Mouse (Mus musculus) embryo, embryonic 10 days (tissue): ENCODE measurements around the gene Rbm10.
A peak's percentile ranks its signal among the peaks of the same experiment; 100 is the strongest.

Experiments used
- DNase-seq: peaks from one replicate; pipeline ENCODE4 v3.0.0-alpha.2; 2015; ENCODE audit warnings: low spot score

The Rbm10 gene

DNA sequence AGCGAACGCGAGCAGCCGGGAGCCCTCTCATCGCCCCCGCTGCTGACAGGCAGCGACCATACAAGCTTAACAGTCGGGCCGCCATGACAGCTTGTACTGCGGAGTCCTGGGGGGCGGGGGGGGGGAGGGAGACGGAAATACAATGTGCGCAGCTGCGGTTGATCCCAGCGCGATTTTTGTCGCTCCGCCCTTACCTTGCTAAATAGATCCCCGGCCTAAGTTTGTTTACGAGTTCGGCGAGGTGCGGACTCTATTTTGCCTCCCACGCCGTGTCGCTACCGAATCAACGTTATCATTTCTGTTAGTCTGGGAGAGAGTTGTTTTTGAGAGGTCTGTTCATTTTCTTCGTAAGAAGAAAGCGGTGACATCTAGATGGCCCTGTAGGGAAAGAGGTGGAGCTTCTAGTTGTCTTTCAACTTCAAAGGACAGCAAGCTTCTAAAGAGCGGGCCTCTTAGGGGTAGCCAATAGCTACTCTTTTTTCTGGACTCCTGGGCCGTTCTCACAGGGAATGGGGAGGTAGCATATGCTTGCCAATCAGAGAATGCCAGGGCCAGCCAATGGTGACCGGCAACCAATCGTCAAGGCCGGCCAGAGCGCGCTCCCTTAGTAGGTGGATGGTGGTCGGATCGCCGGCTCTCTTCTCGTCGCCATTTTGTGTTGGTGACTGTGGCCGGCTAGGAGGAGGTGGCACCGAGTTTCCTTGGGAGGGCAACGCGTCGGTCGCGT is at the start of gene Rbm10, which contains the start of gene Ndufb11:
Gene Rbm10, plus strand, starts transcription at position 328 of the 727 bp plus-strand sequence.
Gene Ndufb11, minus strand, starts transcription at position 444 of the 727 bp plus-strand sequence.
- DNase-seq: peak; percentile 82

DNA sequence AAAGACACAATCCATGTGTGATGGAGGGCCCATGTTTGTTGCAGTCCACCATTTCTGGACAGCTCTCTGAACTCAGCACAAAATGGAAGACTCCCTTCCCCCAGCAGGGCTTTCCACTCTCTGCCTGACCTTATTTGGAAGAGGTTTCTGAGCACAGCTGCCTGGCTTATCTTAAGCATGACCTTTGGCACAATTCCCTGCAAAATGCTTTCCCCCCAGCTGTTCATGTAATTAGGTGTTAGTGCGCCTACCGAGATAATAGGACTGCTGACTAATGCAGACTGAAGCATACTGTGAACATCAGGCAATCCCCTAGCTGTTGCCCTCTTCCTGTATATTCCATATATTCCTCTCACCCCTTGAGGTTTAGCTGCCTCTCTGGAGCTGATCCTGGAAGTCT is 46.3 kb upstream of the Rbm10 start:
- peak; percentile 58 for DNase-seq

GRCm38 (mm10) chrX:20572683-20573082 is 44.6 kb upstream of the Rbm10 start:
- no peak for DNase-seq

DNA sequence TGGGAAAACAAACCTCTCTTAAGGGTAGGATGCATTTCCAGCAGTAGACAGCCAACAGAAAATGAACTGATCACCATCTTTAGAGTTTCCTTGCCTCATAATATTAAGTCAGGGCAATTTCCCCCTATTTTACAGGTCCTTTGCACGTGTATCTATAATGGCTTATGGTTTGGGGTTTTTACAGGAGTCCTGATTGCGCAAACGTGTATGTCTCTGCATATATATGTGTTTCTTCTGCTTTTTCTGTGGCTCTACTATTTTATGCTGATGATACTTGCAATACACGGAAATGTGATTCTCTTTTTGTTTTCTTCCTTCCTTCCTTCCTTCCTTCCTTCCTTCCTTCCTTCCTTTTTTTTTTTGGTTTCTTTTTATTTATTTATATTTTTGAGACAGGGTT is 43.4 kb upstream of the Rbm10 start:
- DNase-seq: no peak

DNA sequence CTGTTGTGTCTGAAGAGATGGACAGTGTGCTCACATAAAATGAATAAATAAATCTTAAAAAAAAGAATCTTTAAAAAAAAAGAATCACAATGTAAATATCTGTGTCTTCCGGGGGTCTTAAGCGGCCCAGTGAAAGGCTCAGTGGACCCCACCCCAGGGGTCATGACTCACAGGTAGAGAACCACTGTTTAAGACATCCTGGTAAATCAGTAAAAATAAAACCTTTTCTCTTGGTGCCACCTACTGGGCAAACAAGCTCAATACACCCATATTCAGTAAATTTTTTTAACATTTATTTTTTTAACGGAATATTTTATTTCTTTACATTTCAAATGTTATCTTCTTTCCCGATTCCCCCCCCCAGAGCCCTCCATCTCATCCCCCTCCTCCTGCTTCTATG is 29.3 kb upstream of the Rbm10 start:
- no peak for DNase-seq

GRCm38 (mm10) chrX:20608500-20608899 is 8.8 kb upstream of the Rbm10 start:
- DNase-seq: no peak

DNA sequence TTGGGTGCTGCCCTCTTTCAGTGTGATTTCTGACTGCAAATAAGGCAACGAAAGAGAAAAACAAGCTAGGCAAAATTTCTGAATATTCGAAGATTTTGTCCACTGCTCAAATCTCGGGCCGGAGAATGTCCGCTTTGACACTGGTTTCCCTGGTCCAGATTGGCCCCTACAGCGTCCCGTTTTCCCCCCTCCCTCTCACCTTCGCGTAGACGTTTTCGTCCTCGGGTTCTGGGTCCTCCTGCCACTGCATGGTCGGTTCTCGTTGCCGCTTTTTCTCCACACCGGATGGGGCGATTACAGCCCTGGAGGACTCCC is 485 bp upstream of the Rbm10 start:
- DNase-seq: no peak

DNA sequence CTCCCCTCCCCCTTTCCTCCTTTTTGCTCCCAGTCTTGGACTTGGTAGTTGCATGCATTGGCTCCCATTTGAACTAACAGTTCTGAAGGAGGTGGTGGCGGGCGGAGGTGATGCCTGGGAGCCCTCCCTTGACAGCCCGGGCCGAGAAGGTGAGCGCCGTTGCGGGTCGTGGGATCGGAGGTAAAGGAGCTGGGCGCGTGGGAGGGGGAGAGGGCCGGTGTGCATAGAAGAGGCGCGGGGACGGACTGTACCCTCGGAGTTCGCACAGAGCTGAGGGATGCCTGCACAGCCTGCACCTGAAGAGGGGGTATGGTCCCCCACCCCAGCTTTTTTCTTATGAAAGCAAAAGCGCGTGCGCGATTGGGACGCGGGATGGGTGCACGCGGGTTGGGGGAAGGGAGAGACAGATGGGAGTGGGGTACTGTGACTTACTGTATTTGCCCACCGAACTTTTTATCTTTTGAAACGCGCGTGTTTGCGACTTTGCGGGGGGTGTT is 648 bp downstream of the Rbm10 start:
- DNase-seq: peak; percentile 35

- DNase-seq: no peak
These were observed 20.8 kb downstream of the Rbm10 start for GRCm38 (mm10) chrX:20638141-20638540.

GRCm38 (mm10) chrX:20644780-20645179 is 27.5 kb downstream of the Rbm10 start:
- DNase-seq: no peak

- no peak for DNase-seq
These were observed 40.3 kb downstream of the Rbm10 start for GRCm38 (mm10) chrX:20657593-20657992.

DNA sequence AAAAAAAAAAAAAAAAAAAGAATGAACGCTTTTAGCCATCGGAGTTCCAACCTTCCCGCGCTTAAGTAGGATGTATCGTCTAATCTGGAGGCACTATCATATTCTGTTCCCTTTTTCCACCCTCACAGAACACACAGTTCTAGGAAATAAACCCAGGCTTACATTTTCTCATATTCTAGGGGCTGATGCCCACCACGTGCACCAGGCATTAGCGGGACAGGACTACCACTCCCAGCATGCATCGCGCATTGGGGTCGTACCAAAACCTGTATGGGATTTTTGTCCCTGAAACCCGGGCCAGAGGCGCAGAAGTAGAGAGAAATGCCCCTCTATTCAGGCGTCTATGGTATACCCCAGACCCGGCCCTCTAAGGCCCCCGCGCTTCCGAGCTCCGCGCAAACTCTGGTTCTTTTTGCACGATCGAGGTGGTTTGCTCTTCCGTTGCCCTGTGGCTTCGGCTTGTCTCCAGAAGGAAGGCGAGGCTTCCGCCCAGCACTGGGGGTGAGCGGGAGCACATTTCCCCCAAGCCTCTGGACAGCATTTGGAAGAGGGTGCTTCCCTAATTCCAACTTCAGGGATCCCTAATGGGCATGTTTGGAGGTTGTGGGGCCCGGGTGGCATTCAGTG is 40.8 kb downstream of the Rbm10 start, which contains the start of gene Uba1:
Gene Uba1, plus strand, starts transcription at position 301 of the 627 bp plus-strand sequence.
- peak; percentile 89 for DNase-seq

DNA sequence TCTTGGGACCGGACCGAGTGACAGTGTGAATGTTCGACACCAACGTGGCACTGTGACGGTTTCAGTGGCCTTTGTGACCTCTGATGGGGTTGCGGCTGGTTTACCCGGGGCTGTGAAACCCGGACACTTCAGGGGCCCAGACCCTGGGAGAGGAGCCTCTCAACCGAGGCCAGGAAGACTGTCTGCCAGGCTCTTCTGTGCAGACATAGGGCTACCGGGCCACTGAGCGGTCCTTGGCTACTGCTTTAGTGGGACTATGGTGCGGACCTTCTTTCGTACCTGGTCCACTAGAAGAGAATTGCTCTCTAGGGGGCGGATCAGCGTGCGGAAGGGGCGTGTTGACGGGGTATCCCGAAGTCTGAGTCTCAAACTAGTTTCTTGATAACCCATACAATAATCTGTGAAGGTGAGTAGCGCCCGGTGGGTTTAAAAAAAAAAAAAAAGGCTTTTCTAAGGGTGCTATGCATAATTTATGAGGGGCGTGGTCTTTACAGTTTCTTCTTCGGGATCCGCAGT is 41.6 kb downstream of the Rbm10 start:
- DNase-seq: peak; percentile 14

- no peak for DNase-seq
These were observed 45.0 kb downstream of the Rbm10 start for GRCm38 (mm10) chrX:20662317-20662715.

DNA sequence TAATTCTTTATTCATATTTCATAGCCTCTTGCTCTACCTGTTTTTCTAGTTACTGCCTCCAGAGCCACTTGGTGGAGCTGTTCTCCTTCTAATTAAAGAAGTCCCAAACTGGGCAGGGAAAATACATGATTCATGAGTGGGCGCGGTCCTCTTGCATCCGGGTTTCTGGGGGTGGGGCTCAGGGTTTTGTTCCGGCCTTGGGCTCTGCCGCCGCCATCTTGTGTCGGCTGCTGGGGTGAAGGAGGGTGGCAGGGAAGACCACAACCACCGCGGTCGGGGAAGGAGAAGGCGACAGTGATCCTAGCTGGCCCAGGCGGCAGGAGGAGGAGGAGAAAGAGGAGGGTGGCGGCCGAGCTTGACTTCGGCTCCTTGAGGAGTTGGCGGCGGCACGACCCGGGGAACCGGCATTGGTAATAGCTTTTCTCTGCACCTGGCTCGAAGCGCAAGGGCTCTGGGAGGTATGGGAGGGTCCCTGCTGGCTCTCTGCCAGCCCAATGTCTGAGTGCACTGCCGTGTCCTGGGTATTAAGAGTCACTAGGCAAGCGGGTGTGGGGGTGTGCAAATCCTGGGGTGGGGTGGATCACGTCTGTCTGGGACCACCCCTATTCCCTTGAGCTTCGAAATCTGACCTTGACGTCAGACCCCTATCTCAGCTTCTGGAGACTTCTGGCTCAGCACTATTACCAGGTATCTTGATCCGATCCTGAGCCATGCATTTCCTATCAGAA is 45.6 kb downstream of the Rbm10 start:
- peak; percentile 85 for DNase-seq

DNA sequence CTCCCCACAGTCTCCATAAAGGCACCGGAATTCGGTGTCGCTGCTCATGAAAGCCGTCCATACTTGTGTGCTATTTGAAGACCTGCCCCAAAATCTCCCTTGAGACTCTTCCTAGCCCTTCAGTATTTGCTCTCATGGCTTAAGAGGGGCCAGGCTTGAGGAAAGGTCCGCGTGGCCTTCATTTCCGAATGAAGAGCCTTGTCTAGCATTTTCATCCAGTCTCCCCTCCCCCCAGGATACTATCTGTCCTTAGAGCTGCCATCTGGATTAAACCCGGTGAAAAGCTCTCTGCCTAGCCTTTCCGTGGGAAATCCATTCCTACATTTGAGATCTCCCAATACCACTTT is 46.1 kb downstream of the Rbm10 start:
- DNase-seq: peak; percentile 5

GRCm38 (mm10) chrX:20687519-20688067 is 70.3 kb downstream of the Rbm10 start, which contains the start of gene Cdk16:
Gene Cdk16 (plus strand): TSS chrX:20687954.
- peak; percentile 90 for DNase-seq

- DNase-seq: peak; percentile 68
These were observed 70.8 kb downstream of the Rbm10 start for GRCm38 (mm10) chrX:20688068-20688547.

- DNase-seq: peak; percentile 67
These were observed 71.3 kb downstream of the Rbm10 start for GRCm38 (mm10) chrX:20688615-20689014.

DNA sequence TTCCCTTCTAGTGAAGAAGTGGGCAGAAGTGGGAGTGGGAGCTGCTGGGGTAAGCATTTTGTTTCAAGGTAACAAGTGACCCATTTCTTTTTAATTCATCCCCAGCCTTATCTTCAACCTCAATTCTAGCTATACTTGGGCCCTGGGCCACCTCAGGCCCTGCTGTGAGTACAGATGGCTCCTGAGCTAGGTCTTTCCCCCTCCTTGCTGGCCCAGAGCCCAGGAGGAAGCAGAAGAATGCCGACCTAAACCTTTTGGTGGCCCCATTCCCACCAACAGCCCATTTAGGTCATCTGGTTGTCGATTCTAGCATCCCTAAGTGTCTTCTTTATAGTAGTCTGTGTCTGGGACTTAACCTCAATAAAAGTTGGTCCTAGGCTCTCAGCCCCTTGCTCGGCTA is 74.3 kb downstream of the Rbm10 start:
- DNase-seq: no peak

- DNase-seq: no peak
These were observed 75.3 kb downstream of the Rbm10 start for GRCm38 (mm10) chrX:20692616-20693015.

- DNase-seq: no peak
These were observed 78.5 kb downstream of the Rbm10 start for GRCm38 (mm10) chrX:20695842-20696241.
